Mouse (Mus musculus): ENCODE results near the gene Tcf12.

Tcf12 gene

GRCm38 (mm10) chr9:71835203-71835815 is 276.4 kb downstream of the Tcf12 start:
- no peak for DNase-seq (ENCODE audit: low read depth, low spot score)
- Histone ChIP-seq H3K27me3 (ENCODE audit: control insufficient read depth, insufficient read depth, low read length, poor library complexity, severe bottlenecking) (no peaks in the 10 kb centered on the region), H3K36me3 (ENCODE audit: control insufficient read depth, insufficient read depth, low read length, poor library complexity, severe bottlenecking) (no peaks in the 10 kb centered on the region)

DNA sequence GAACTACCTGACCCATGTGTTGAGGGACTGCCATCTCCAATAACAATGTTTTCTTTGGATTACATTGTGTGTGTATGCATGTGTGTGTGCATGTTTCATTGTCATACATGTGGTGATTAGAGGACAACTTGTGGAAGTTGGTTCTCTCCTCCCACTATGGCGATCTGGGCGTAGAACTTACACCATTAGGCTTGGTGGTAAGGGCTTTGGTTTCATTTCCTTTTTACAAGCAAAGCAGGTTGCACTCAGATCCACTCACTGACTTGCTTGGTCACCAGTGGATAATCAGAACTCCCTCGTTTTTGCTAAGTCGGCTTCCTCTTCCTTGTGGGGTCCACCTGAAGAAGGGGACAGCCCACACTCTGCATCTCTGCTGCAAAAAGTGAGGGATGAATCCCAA is 277.0 kb downstream of the Tcf12 start:
- Histone ChIP-seq H3K36me3 (ENCODE audit: control insufficient read depth, insufficient read depth, low read length, poor library complexity, severe bottlenecking) (no peaks in the 10 kb centered on the region), H3K27me3 (ENCODE audit: control insufficient read depth, insufficient read depth, low read length, poor library complexity, severe bottlenecking) (no peaks in the 10 kb centered on the region)
- DNase-seq (ENCODE audit: low read depth, low spot score) = peak; percentile 63

DNA sequence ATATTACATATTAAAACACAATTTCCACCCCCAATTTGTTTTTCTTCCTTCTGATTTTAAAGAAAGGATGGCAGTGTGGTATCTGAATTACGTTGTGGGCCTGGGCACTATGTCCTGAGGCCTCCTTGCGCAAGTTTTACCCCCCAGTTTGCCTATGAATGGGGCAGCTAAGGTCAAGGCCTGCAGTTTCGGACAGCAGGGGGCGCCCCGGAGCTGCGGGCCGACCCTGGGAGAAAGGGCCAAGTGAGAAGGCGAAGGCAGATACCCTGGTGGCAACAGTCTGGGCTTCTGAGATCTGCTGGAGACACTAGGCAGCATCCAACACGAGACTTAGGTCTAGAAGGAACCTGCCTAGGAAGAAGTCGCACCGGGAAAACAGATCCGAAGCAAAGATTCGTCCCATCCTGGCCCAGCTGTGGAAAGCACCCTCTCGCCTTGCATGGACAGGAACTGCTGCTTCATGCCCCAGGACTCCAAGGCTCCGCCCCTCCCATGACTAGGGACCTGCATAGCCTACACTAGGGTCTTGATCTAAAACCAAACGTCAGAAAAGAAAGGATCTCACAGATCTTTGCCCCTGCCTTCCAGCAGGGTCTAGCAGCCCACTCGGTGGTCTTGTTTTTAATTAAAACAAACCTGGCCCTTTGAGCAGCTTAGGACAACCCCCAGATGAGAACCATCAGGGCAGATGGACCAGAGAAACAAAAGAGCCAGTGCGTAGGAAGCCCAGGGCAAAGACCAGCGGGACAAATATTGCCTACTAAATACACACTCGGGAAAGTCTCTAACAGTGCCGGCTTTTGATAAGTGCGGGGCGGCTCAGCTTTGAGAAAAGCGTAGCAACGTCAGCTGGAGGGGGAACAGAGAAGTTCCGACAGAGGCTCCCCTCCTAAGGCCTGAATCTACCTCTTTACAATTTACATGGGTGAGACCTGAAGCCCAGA is 279.6 kb downstream of the Tcf12 start:
- Histone ChIP-seq H3K27me3 (ENCODE audit: control insufficient read depth, insufficient read depth, low read length, poor library complexity, severe bottlenecking) (no peaks in the 10 kb centered on the region), H3K36me3 (ENCODE audit: control insufficient read depth, insufficient read depth, low read length, poor library complexity, severe bottlenecking) (no peaks in the 10 kb centered on the region)
- peak; percentile 81 for DNase-seq (ENCODE audit: low read depth, low spot score)

- Histone ChIP-seq H3K36me3 (ENCODE audit: control insufficient read depth, insufficient read depth, low read length, poor library complexity, severe bottlenecking) (no peaks in the 10 kb centered on the region), H3K27me3 (ENCODE audit: control insufficient read depth, insufficient read depth, low read length, poor library complexity, severe bottlenecking) (no peaks in the 10 kb centered on the region)
- DNase-seq (ENCODE audit: low read depth, low spot score) = no peak
Observed at GRCm38 (mm10) chr9:71830994-71831393, 280.7 kb downstream of the Tcf12 start.

DNA sequence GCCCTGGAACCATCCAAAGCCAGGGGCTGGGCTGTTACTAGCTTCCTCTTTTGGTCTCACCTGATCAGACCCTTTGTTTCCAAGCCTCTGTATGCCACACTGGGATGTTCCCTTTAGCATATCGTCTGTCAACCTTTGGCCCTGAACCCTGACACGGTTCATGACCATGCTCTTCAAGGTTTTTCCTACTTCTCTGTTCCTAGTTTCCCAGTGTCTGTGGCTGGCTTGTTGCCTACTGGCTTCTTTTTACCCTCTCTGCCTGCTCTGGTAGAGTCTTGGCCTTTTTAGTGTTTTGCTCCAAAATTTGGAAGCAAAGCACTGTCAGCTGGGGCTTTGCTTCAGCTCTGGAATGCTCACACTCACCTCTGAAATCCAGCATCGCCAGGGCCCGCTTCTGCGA is 281.3 kb downstream of the Tcf12 start:
- no peak for DNase-seq (ENCODE audit: low read depth, low spot score)

GRCm38 (mm10) chr9:71829753-71830152 is 281.9 kb downstream of the Tcf12 start:
- Histone ChIP-seq H3K36me3 (ENCODE audit: control insufficient read depth, insufficient read depth, low read length, poor library complexity, severe bottlenecking) (no peaks in the 10 kb centered on the region), H3K27me3 (ENCODE audit: control insufficient read depth, insufficient read depth, low read length, poor library complexity, severe bottlenecking) (no peaks in the 10 kb centered on the region)
- DNase-seq (ENCODE audit: low read depth, low spot score) = no peak

More for the DNA sequence above, 281.3 kb downstream of the Tcf12 start:
- no peaks in the 10 kb centered on the region for H3K36me3 ChIP-seq (ENCODE audit: control insufficient read depth, insufficient read depth, low read length, poor library complexity, severe bottlenecking)
- H3K27me3 ChIP-seq (ENCODE audit: control insufficient read depth, insufficient read depth, low read length, poor library complexity, severe bottlenecking) = no peaks in the 10 kb centered on the region

GRCm38 (mm10) chr9:71829137-71829536 is 282.5 kb downstream of the Tcf12 start:
- no peaks in the 10 kb centered on the region for H3K27me3 ChIP-seq (ENCODE audit: control insufficient read depth, insufficient read depth, low read length, poor library complexity, severe bottlenecking)
- DNase-seq (ENCODE audit: low read depth, low spot score) = no peak
- H3K36me3 ChIP-seq (ENCODE audit: control insufficient read depth, insufficient read depth, low read length, poor library complexity, severe bottlenecking) = no peaks in the 10 kb centered on the region

GRCm38 (mm10) chr9:71827371-71827770 is 284.3 kb downstream of the Tcf12 start:
- Histone ChIP-seq H3K27me3 (ENCODE audit: control insufficient read depth, insufficient read depth, low read length, poor library complexity, severe bottlenecking) (no peaks in the 10 kb centered on the region), H3K36me3 (ENCODE audit: control insufficient read depth, insufficient read depth, low read length, poor library complexity, severe bottlenecking) (no peaks in the 10 kb centered on the region)
- DNase-seq (ENCODE audit: low read depth, low spot score) = no peak

GRCm38 (mm10) chr9:71826040-71826525 is 285.6 kb downstream of the Tcf12 start:
- H3K36me3 ChIP-seq (ENCODE audit: control insufficient read depth, insufficient read depth, low read length, poor library complexity, severe bottlenecking) = no peaks in the 10 kb centered on the region

DNA sequence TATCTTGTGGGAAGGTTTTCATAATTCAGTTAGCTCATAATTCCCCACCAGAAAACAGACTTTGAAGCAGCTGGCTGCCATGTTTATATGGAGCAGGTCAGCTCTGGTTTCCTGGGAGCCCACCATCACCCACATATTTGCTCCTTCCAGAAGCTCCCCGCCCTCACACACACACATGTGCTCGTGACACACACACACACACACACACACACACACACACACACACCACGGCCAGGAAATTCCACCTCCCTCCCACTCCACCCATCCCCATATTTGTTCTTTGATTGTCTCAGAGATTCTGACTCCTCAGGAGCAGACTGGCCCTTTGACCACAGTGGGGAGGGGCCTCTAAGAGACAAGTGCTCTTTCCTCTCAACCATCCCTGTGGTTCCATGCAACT is 289.7 kb downstream of the Tcf12 start:
- no peak for DNase-seq (ENCODE audit: low read depth, low spot score)
- Histone ChIP-seq H3K27me3 (ENCODE audit: control insufficient read depth, insufficient read depth, low read length, poor library complexity, severe bottlenecking) (no peaks in the 10 kb centered on the region), H3K36me3 (ENCODE audit: control insufficient read depth, insufficient read depth, low read length, poor library complexity, severe bottlenecking) (no peaks in the 10 kb centered on the region)

More at GRCm38 (mm10) chr9:71826040-71826525, 285.6 kb downstream of the Tcf12 start:
- DNase-seq (ENCODE audit: low read depth, low spot score) = no peak
- no peaks in the 10 kb centered on the region for H3K27me3 ChIP-seq (ENCODE audit: control insufficient read depth, insufficient read depth, low read length, poor library complexity, severe bottlenecking)

GRCm38 (mm10) chr9:71818453-71818852 is 293.2 kb downstream of the Tcf12 start:
- Histone ChIP-seq H3K36me3 (ENCODE audit: control insufficient read depth, insufficient read depth, low read length, poor library complexity, severe bottlenecking) (no peaks in the 10 kb centered on the region), H3K27me3 (ENCODE audit: control insufficient read depth, insufficient read depth, low read length, poor library complexity, severe bottlenecking) (no peaks in the 10 kb centered on the region)
- no peak for DNase-seq (ENCODE audit: low read depth, low spot score)

DNA sequence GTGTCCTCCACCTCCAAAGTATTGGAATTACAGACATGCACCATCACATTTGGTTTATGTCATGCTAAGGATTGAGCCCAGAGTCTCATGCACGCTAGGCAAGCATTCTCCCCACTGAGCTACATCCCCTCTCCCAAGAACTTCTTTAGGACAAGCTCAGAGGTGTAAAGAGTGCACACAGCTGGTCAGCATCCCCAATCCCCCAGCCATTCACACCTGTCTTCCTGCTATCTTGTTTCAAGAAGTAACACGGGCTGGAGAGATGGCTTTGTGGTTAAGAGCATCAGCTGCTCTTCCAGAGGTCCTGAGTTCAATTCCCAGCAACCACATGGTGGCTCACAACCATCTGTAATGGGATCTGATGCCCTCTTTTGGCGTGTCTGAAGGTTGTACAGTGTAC is 295.6 kb downstream of the Tcf12 start:
- no peak for DNase-seq (ENCODE audit: low read depth, low spot score)
- H3K36me3 ChIP-seq (ENCODE audit: control insufficient read depth, insufficient read depth, low read length, poor library complexity, severe bottlenecking) = no peaks in the 10 kb centered on the region
- no peaks in the 10 kb centered on the region for H3K27me3 ChIP-seq (ENCODE audit: control insufficient read depth, insufficient read depth, low read length, poor library complexity, severe bottlenecking)

DNA sequence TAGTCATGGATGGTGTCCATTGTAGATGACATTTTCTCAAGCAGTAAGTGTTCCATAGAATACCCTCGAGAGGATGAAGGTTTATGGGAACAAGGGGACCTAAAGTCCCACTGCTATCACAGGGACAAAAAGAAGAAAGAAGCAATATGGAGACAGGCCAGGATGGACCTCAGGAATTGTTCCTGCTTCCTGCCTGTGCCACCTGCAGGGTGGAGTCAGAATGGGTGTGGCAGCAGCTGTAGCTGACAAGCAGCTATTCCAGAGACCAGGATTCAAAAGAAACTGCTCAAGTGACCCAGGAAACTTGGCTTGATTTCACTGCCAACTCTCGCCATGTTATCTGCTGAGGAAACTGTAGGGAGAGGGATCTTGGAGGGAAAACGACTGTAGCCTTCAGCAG is 298.1 kb downstream of the Tcf12 start:
- Histone ChIP-seq H3K27me3 (ENCODE audit: control insufficient read depth, insufficient read depth, low read length, poor library complexity, severe bottlenecking) (no peaks in the 10 kb centered on the region), H3K36me3 (ENCODE audit: control insufficient read depth, insufficient read depth, low read length, poor library complexity, severe bottlenecking) (no peaks in the 10 kb centered on the region)
- no peak for DNase-seq (ENCODE audit: low read depth, low spot score)

DNA sequence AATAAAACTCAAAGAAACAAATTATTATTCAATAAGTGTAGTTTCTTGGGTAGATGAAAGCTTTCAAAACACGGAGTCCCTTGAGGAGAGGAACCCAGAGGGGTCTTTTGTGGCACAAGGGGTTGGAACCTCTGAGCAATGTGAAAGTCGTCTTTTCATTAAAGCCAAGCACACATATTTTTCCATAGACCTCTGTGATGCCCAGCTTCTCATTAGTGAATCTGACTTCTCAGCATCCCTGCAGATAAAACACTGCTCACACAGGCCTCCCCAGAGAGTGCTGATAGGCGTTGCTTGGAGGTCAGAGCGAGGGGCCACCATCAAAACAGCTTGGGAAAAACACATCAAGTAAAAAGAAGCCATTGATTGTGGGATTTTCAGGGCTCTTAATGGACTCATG is 298.8 kb downstream of the Tcf12 start:
- Histone ChIP-seq H3K36me3 (ENCODE audit: control insufficient read depth, insufficient read depth, low read length, poor library complexity, severe bottlenecking) (no peaks in the 10 kb centered on the region), H3K27me3 (ENCODE audit: control insufficient read depth, insufficient read depth, low read length, poor library complexity, severe bottlenecking) (no peaks in the 10 kb centered on the region)
- DNase-seq (ENCODE audit: low read depth, low spot score) = no peak

DNA sequence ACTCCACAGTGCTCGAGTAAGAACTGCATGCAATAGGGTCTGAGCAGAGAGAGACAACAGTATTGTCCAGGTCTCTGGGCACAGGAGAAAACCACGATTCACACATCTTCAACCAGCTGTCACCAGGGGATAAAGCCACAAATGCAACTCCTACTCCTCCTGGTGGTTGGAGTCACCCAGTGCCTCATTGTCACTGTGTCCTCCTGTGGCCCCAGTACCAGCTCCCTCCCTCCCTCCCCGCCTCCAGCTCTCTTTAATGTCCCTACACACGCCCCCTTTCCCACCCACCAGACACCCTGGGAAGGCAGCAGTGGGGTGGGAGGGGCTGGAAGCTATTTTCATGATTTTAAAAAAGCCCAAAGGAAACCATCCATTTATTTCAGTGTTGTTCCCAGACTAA is 299.3 kb downstream of the Tcf12 start:
- H3K27me3 ChIP-seq (ENCODE audit: control insufficient read depth, insufficient read depth, low read length, poor library complexity, severe bottlenecking) = no peaks in the 10 kb centered on the region
- no peaks in the 10 kb centered on the region for H3K36me3 ChIP-seq (ENCODE audit: control insufficient read depth, insufficient read depth, low read length, poor library complexity, severe bottlenecking)
- no peak for DNase-seq (ENCODE audit: low read depth, low spot score)

Measured in splenic B cell, adult 2 months (primary cell).